Mouse (Mus musculus): Measurements from ENCODE around the gene Ftl1. TPM values are rescaled to one million over a fixed set of nuclear protein-coding genes. Genes with fewer than 3 reads are reported as not detected.

Gene Ftl1
- total and polyA plus RNA-seq, 3 experiments = 31.2 to 1,027 (median 142) TPM

- no peak overlapping the region for H3K9ac ChIP-seq (ENCODE audit: insufficient read depth, low read depth)
- peaks cover 58 to 73% of the 10 kb centered on the region in 2 experiments for H3K36me3 ChIP-seq (replicated peaks in 1 of 2; ENCODE audit: control insufficient read depth in 1 of 2, insufficient read depth in 1 of 2, low read length in 1 of 2)
- no peak overlapping the region for H3K4me3 ChIP-seq (replicated peaks in 1 of 3; ENCODE audit: low read depth in 2 of 3, low read length in 2 of 3, poor library complexity in 1 of 3)
- H3K79me2 ChIP-seq (replicated peaks; ENCODE audit: control insufficient read depth, extremely low read depth, insufficient read depth, poor library complexity, severe bottlenecking) = no peaks in the 10 kb centered on the region
- dilution Hi-C loops (cut with MboI; ENCODE audit: extremely low pct_ligation_motif_present, extremely low pct_unique_long_range_greater_than_20kb, low sequenced_read_pairs) = no loop called here
- no peaks in the 10 kb centered on the region for H3K9me3 ChIP-seq (replicated peaks; ENCODE audit: low read length)
- no peak for DNase-seq (ENCODE audit: extremely low read depth)
- H3K4me1 ChIP-seq (ENCODE audit: control insufficient read depth in 1 of 2, insufficient read depth in 2 of 2) = peaks cover 4 to 10% of the 10 kb centered on the region in 2 experiments; a peak in 2 of 4 replicates
- in situ Hi-C loops (cut with MboI; ENCODE audit: low pct_ligation_motif_present, low pct_unique_long_range_greater_than_20kb, low sequenced_read_pairs) = no loop called here
- no peak overlapping the region for H3K27ac ChIP-seq (ENCODE audit: insufficient read depth, low read depth)
- no peak overlapping the region for H3K4me2 ChIP-seq (ENCODE audit: insufficient read depth, low read depth, poor library complexity, severe bottlenecking)
- no peak for TF ChIP-seq GABPA (IDR thresholded peaks at IDR 0.05; ENCODE audit: insufficient replicate concordance, low read depth, low read length)
- TF ChIP-seq MAZ (IDR thresholded peaks at IDR 0.05; ENCODE audit: low read depth, low read length) = no peak
- no peak for TF ChIP-seq MAX (IDR thresholded peaks at IDR 0.05; ENCODE audit: low read length)
- TF ChIP-seq RCOR1 (conservative IDR thresholded peaks at IDR 0.05; ENCODE audit: low read depth, low read length) = no peak
- no peak for TF ChIP-seq MAFK (IDR thresholded peaks at IDR 0.05; ENCODE audit: insufficient replicate concordance, low read length)
- no peak for TF ChIP-seq SMC3 (IDR thresholded peaks at IDR 0.05; ENCODE audit: low read depth, low read length)
- TF ChIP-seq CTCF (conservative IDR thresholded peaks at IDR 0.05 in 1 of 2, IDR thresholded peaks at IDR 0.05 in 1 of 2; ENCODE audit: low read depth in 2 of 2, low read length in 2 of 2) = no peak
- TF ChIP-seq SIN3A (IDR thresholded peaks at IDR 0.05; ENCODE audit: low read length) = no peak
- no peaks in the 10 kb centered on the region for H3K27me3 ChIP-seq (replicated peaks)
Measured at GRCm38 (mm10) chr7:45421194-45421593, 38.5 kb downstream of the Ftl1 start.

- dilution Hi-C loops (cut with MboI; ENCODE audit: extremely low pct_ligation_motif_present, extremely low pct_unique_long_range_greater_than_20kb, low sequenced_read_pairs) (no loop called here), in situ Hi-C loops (cut with MboI; ENCODE audit: low pct_ligation_motif_present, low pct_unique_long_range_greater_than_20kb, low sequenced_read_pairs) (no loop called here)
- no peak for TF ChIP-seq CHD2 (IDR thresholded peaks at IDR 0.05; ENCODE audit: low read length)
- no peak for TF ChIP-seq GABPA (IDR thresholded peaks at IDR 0.05; ENCODE audit: insufficient replicate concordance, low read depth, low read length)
- no peak for TF ChIP-seq MXI1 (IDR thresholded peaks at IDR 0.05; ENCODE audit: low read depth, low read length)
- no peak for TF ChIP-seq TCF12 (IDR thresholded peaks at IDR 0.05; ENCODE audit: low read depth, low read length)
- no peak for TF ChIP-seq HCFC1 (IDR thresholded peaks at IDR 0.05; ENCODE audit: low read depth, low read length)
- TF ChIP-seq SMC3 (IDR thresholded peaks at IDR 0.05; ENCODE audit: low read depth, low read length) = no peak
- H3K4me3 ChIP-seq (replicated peaks in 1 of 3; ENCODE audit: low read depth in 2 of 3, low read length in 2 of 3, poor library complexity in 1 of 3) = no peak within 1 kb of the TSS
- H3K9me3 ChIP-seq (replicated peaks; ENCODE audit: low read length) = no peaks in the 10 kb centered on the region
- H3K79me2 ChIP-seq (replicated peaks; ENCODE audit: control insufficient read depth, extremely low read depth, insufficient read depth, poor library complexity, severe bottlenecking) = no peaks in the 10 kb centered on the region
- no peak within 1 kb of the TSS for H3K9ac ChIP-seq (ENCODE audit: insufficient read depth, low read depth)
- H3K27me3 ChIP-seq (replicated peaks) = no peaks in the 10 kb centered on the region
- no peak within 1 kb of the TSS for H3K4me2 ChIP-seq (ENCODE audit: insufficient read depth, low read depth, poor library complexity, severe bottlenecking)
- H3K36me3 ChIP-seq (replicated peaks in 1 of 2; ENCODE audit: control insufficient read depth in 1 of 2, insufficient read depth in 1 of 2, low read length in 1 of 2) = peaks cover 54 to 68% of the 10 kb centered on the region in 2 experiments
- H3K4me1 ChIP-seq (ENCODE audit: control insufficient read depth in 1 of 2, insufficient read depth in 2 of 2) = peaks cover 4 to 10% of the 10 kb centered on the region in 2 experiments; a peak in 2 of 4 replicates
- no peak for DNase-seq (ENCODE audit: extremely low read depth)
- no peak within 1 kb of the TSS for H3K27ac ChIP-seq (ENCODE audit: insufficient read depth, low read depth)
Measured at GRCm38 (mm10) chr7:45420615-45420919, 39.1 kb downstream of the Ftl1 start, which contains the start of gene Lhb. Gene Lhb, plus strand, starts transcription at chr7:45420820.

GRCm38 (mm10) chr7:45419859-45420614, 39.6 kb downstream of the Ftl1 start:
- no peaks in the 10 kb centered on the region for H3K9me3 ChIP-seq (replicated peaks; ENCODE audit: low read length)
- peaks cover 49 to 63% of the 10 kb centered on the region in 2 experiments for H3K36me3 ChIP-seq (replicated peaks in 1 of 2; ENCODE audit: control insufficient read depth in 1 of 2, insufficient read depth in 1 of 2, low read length in 1 of 2)
- H3K9ac ChIP-seq (ENCODE audit: insufficient read depth, low read depth) = no peak overlapping the region
- no peak overlapping the region for H3K27ac ChIP-seq (ENCODE audit: insufficient read depth, low read depth)
- in situ Hi-C loops (cut with MboI; ENCODE audit: low pct_ligation_motif_present, low pct_unique_long_range_greater_than_20kb, low sequenced_read_pairs) (no loop called here), dilution Hi-C loops (cut with MboI; ENCODE audit: extremely low pct_ligation_motif_present, extremely low pct_unique_long_range_greater_than_20kb, low sequenced_read_pairs) (no loop called here)
- TF ChIP-seq ZMIZ1 (IDR thresholded peaks at IDR 0.05; ENCODE audit: low read depth, low read length) = no peak
- TF ChIP-seq ZNF384 (IDR thresholded peaks at IDR 0.05; ENCODE audit: low read depth, low read length) = no peak
- no peak for TF ChIP-seq HCFC1 (IDR thresholded peaks at IDR 0.05; ENCODE audit: low read depth, low read length)
- TF ChIP-seq GABPA (IDR thresholded peaks at IDR 0.05; ENCODE audit: insufficient replicate concordance, low read depth, low read length) = no peak
- no peak for TF ChIP-seq MEF2A (IDR thresholded peaks at IDR 0.05; ENCODE audit: borderline replicate concordance, low read depth, low read length)
- TF ChIP-seq MYC (IDR thresholded peaks at IDR 0.05; ENCODE audit: low read depth, low read length) = no peak
- no peak for TF ChIP-seq EP300 (IDR thresholded peaks at IDR 0.05; ENCODE audit: low read length)
- TF ChIP-seq RAD21 (IDR thresholded peaks at IDR 0.05; ENCODE audit: low read depth, low read length) = no peak
- no peak for TF ChIP-seq ZC3H11A (IDR thresholded peaks at IDR 0.05; ENCODE audit: low read depth, low read length)
- no peak for TF ChIP-seq CHD1 (IDR thresholded peaks at IDR 0.05; ENCODE audit: low read depth, low read length)
- no peak for TF ChIP-seq JUN (IDR thresholded peaks at IDR 0.05; ENCODE audit: insufficient read depth, low read depth, low read length)
- TF ChIP-seq JUND (conservative IDR thresholded peaks at IDR 0.05; ENCODE audit: low read depth, low read length) = no peak
- no peak for TF ChIP-seq USF2 (conservative IDR thresholded peaks at IDR 0.05; ENCODE audit: low read depth, low read length)
- TF ChIP-seq NRF1 (IDR thresholded peaks at IDR 0.05; ENCODE audit: low read depth, low read length) = no peak
- TF ChIP-seq CHD2 (IDR thresholded peaks at IDR 0.05; ENCODE audit: low read length) = no peak
- TF ChIP-seq POLR2A (IDR thresholded peaks at IDR 0.05; ENCODE audit: low read depth, low read length) = no peak
- no peaks in the 10 kb centered on the region for H3K79me2 ChIP-seq (replicated peaks; ENCODE audit: control insufficient read depth, extremely low read depth, insufficient read depth, poor library complexity, severe bottlenecking)
- H3K4me3 ChIP-seq (replicated peaks in 1 of 3; ENCODE audit: low read depth in 2 of 3, low read length in 2 of 3, poor library complexity in 1 of 3) = no peak overlapping the region
- DNase-seq (ENCODE audit: extremely low read depth) = no peak
- no peaks in the 10 kb centered on the region for H3K27me3 ChIP-seq (replicated peaks)
- peaks cover 4 to 10% of the 10 kb centered on the region in 2 experiments; a peak in 2 of 4 replicates for H3K4me1 ChIP-seq (ENCODE audit: control insufficient read depth in 1 of 2, insufficient read depth in 2 of 2)
- no peak overlapping the region for H3K4me2 ChIP-seq (ENCODE audit: insufficient read depth, low read depth, poor library complexity, severe bottlenecking)

All from CH12.LX (cell line).